Mouse (Mus musculus): ENCODE results near the gene Gm28047. TPM values are rescaled to one million over a fixed set of nuclear protein-coding genes. Genes with fewer than 3 reads are reported as not detected.
A peak's percentile ranks its signal among the peaks of the same experiment; 100 is the strongest.
"Not testable (repeated sequence)": the region's sequence is repeated elsewhere in the genome, so short reads cannot be mapped to it uniquely, and the experiment has no call there.

The Gm28047 gene
- polyA plus RNA-seq, 1 experiment, result not detected

- H3K4me3 ChIP-seq, result no peak overlapping the region
- peaks cover 89% of the 10 kb centered on the region for H3K79me2 ChIP-seq (ENCODE audit: control insufficient read depth, insufficient read depth)
- H3K27me3 ChIP-seq (ENCODE audit: control insufficient read depth, insufficient read depth, insufficient read length), result no peaks in the 10 kb centered on the region
- H3ac ChIP-seq (ENCODE audit: control insufficient read depth, insufficient read length), result no peak overlapping the region
- H3K36me3 ChIP-seq (ENCODE audit: control insufficient read depth, insufficient read depth), result peaks cover 6% of the 10 kb centered on the region
- TF ChIP-seq MAX (IDR thresholded peaks at IDR 0.05; ENCODE audit: low read depth) (no peak), TCF3 (IDR thresholded peaks at IDR 0.05; ENCODE audit: insufficient read length, low read depth) (no peak), USF1 (IDR thresholded peaks at IDR 0.05; ENCODE audit: low read depth) (no peak), MYOD1 (IDR thresholded peaks at IDR 0.05; ENCODE audit: control insufficient read depth in 1 of 3, insufficient read length in 2 of 3, low read depth in 2 of 3) (no peak), POLR2AphosphoS2 (IDR thresholded peaks at IDR 0.05; ENCODE audit: insufficient read length, low read depth) (no peak), REST (IDR thresholded peaks at IDR 0.05; ENCODE audit: insufficient read depth, insufficient read length) (no peak), CEBPB (IDR thresholded peaks at IDR 0.05; ENCODE audit: insufficient read depth, poor library complexity, severe bottlenecking) (no peak), POLR2A (IDR thresholded peaks at IDR 0.05; ENCODE audit: insufficient read length, low read depth) (no peak), SRF (IDR thresholded peaks at IDR 0.05; ENCODE audit: control insufficient read depth, insufficient read length, low read depth) (no peak), TCF12 (IDR thresholded peaks at IDR 0.05; ENCODE audit: insufficient read depth, poor library complexity, severe bottlenecking) (no peak), MYOG (IDR thresholded peaks at IDR 0.05; ENCODE audit: control insufficient read depth in 1 of 3, insufficient read depth in 1 of 3, insufficient read length in 2 of 3, low read depth in 2 of 3) (no peak)
- H3K4me2 ChIP-seq (ENCODE audit: low read depth), result no peak overlapping the region
Measured at GRCm38 (mm10) chr15:102612966-102613365, 11.9 kb downstream of the Gm28047 start.

GRCm38 (mm10) chr15:102608586-102608985 is 16.3 kb downstream of the Gm28047 start:
- H3K36me3 ChIP-seq (ENCODE audit: control insufficient read depth, insufficient read depth); H3K27me3 ChIP-seq (ENCODE audit: control insufficient read depth, insufficient read depth, insufficient read length); H3ac ChIP-seq (ENCODE audit: control insufficient read depth, insufficient read length); H3K4me2 ChIP-seq (ENCODE audit: low read depth); H3K4me3 ChIP-seq: not testable (repeated sequence)
- peaks cover 78% of the 10 kb centered on the region for H3K79me2 ChIP-seq (ENCODE audit: control insufficient read depth, insufficient read depth)

- no peak overlapping the region for H3ac ChIP-seq (ENCODE audit: control insufficient read depth, insufficient read length)
- H3K79me2 ChIP-seq (ENCODE audit: control insufficient read depth, insufficient read depth), result peaks cover 15% of the 10 kb centered on the region
- TF ChIP-seq SRF (IDR thresholded peaks at IDR 0.05; ENCODE audit: control insufficient read depth, insufficient read length, low read depth) (no peak), E2F4 (IDR thresholded peaks at IDR 0.05; ENCODE audit: insufficient read depth) (no peak), MYOD1 (IDR thresholded peaks at IDR 0.05; ENCODE audit: control insufficient read depth in 1 of 3, insufficient read length in 2 of 3, low read depth in 2 of 3) (no peak), MYOG (IDR thresholded peaks at IDR 0.05; ENCODE audit: control insufficient read depth in 1 of 3, insufficient read depth in 1 of 3, insufficient read length in 2 of 3, low read depth in 2 of 3) (no peak), REST (IDR thresholded peaks at IDR 0.05; ENCODE audit: insufficient read depth, insufficient read length) (no peak), TCF3 (IDR thresholded peaks at IDR 0.05; ENCODE audit: insufficient read length, low read depth) (no peak), USF1 (IDR thresholded peaks at IDR 0.05; ENCODE audit: low read depth) (no peak), POLR2AphosphoS2 (IDR thresholded peaks at IDR 0.05; ENCODE audit: insufficient read length, low read depth) (no peak), CEBPB (IDR thresholded peaks at IDR 0.05; ENCODE audit: insufficient read depth, poor library complexity, severe bottlenecking) (no peak), POLR2A (IDR thresholded peaks at IDR 0.05; ENCODE audit: insufficient read length, low read depth) (no peak), TCF12 (IDR thresholded peaks at IDR 0.05; ENCODE audit: insufficient read depth, poor library complexity, severe bottlenecking) (no peak), MAX (IDR thresholded peaks at IDR 0.05; ENCODE audit: low read depth) (no peak)
- H3K36me3 ChIP-seq (ENCODE audit: control insufficient read depth, insufficient read depth), result no peaks in the 10 kb centered on the region
- H3K27me3 ChIP-seq (ENCODE audit: control insufficient read depth, insufficient read depth, insufficient read length), result no peaks in the 10 kb centered on the region
- H3K4me3 ChIP-seq, result no peak overlapping the region
- no peak overlapping the region for H3K4me2 ChIP-seq (ENCODE audit: low read depth)
Measured at GRCm38 (mm10) chr15:102593996-102594656, 30.7 kb downstream of the Gm28047 start.

- H3K27me3 ChIP-seq (ENCODE audit: control insufficient read depth, insufficient read depth, insufficient read length), result no peaks in the 10 kb centered on the region
- H3ac ChIP-seq (ENCODE audit: control insufficient read depth, insufficient read length), result no peak overlapping the region
- H3K36me3 ChIP-seq (ENCODE audit: control insufficient read depth, insufficient read depth), result no peaks in the 10 kb centered on the region
- H3K79me2 ChIP-seq (ENCODE audit: control insufficient read depth, insufficient read depth), result peaks cover 15% of the 10 kb centered on the region
- no peak overlapping the region for H3K4me3 ChIP-seq
- no peak for TF ChIP-seq MAX (IDR thresholded peaks at IDR 0.05; ENCODE audit: low read depth)
- TF ChIP-seq POLR2AphosphoS2 (IDR thresholded peaks at IDR 0.05; ENCODE audit: insufficient read length, low read depth), result no peak
- no peak for TF ChIP-seq E2F4 (IDR thresholded peaks at IDR 0.05; ENCODE audit: insufficient read depth)
- peak; percentile 36 for TF ChIP-seq USF1 (IDR thresholded peaks at IDR 0.05; ENCODE audit: low read depth)
- TF ChIP-seq REST (IDR thresholded peaks at IDR 0.05; ENCODE audit: insufficient read depth, insufficient read length), result no peak
- H3K4me2 ChIP-seq (ENCODE audit: low read depth), result no peak overlapping the region
Measured at GRCm38 (mm10) chr15:102592674-102593073, 32.2 kb downstream of the Gm28047 start.

GRCm38 (mm10) chr15:102590567-102590966 is 34.3 kb downstream of the Gm28047 start:
- TF ChIP-seq CEBPB (IDR thresholded peaks at IDR 0.05; ENCODE audit: insufficient read depth, poor library complexity, severe bottlenecking) (no peak), POLR2A (IDR thresholded peaks at IDR 0.05; ENCODE audit: insufficient read length, low read depth) (no peak), TCF12 (IDR thresholded peaks at IDR 0.05; ENCODE audit: insufficient read depth, poor library complexity, severe bottlenecking) (no peak), USF1 (IDR thresholded peaks at IDR 0.05; ENCODE audit: low read depth) (no peak), MYOD1 (IDR thresholded peaks at IDR 0.05; ENCODE audit: control insufficient read depth in 1 of 3, insufficient read length in 2 of 3, low read depth in 2 of 3) (no peak), SRF (IDR thresholded peaks at IDR 0.05; ENCODE audit: control insufficient read depth, insufficient read length, low read depth) (no peak)
- Histone ChIP-seq H3K27me3 (ENCODE audit: control insufficient read depth, insufficient read depth, insufficient read length) (no peaks in the 10 kb centered on the region), H3K4me3 (no peak overlapping the region), H3ac (ENCODE audit: control insufficient read depth, insufficient read length) (no peak overlapping the region), H3K4me2 (ENCODE audit: low read depth) (no peak overlapping the region), H3K79me2 (ENCODE audit: control insufficient read depth, insufficient read depth) (peaks cover 11% of the 10 kb centered on the region), H3K36me3 (ENCODE audit: control insufficient read depth, insufficient read depth) (no peaks in the 10 kb centered on the region)
